Mouse (Mus musculus): Measurements from ENCODE around the gene Fam189a2.
A peak's percentile ranks its signal among the peaks of the same experiment; 100 is the strongest.

Gene Fam189a2

GRCm38 (mm10) chr19:23971391-23971790, 59.4 kb downstream of the Fam189a2 start:
- no peak for DNase-seq (ENCODE audit: low read depth, low spot score)
- no peaks in the 10 kb centered on the region for H3K36me3 ChIP-seq (ENCODE audit: control insufficient read depth, insufficient read depth, low read length, poor library complexity, severe bottlenecking)

GRCm38 (mm10) chr19:23970374-23970773, 60.4 kb downstream of the Fam189a2 start:
- Histone ChIP-seq H3K36me3 (ENCODE audit: control insufficient read depth, insufficient read depth, low read length, poor library complexity, severe bottlenecking) (no peaks in the 10 kb centered on the region), H3K27me3 (ENCODE audit: control insufficient read depth, insufficient read depth, low read length, poor library complexity, severe bottlenecking) (no peaks in the 10 kb centered on the region)
- no peak for DNase-seq (ENCODE audit: low read depth, low spot score)

More at GRCm38 (mm10) chr19:23971391-23971790, 59.4 kb downstream of the Fam189a2 start:
- H3K27me3 ChIP-seq (ENCODE audit: control insufficient read depth, insufficient read depth, low read length, poor library complexity, severe bottlenecking) = no peaks in the 10 kb centered on the region

- Histone ChIP-seq H3K36me3 (ENCODE audit: control insufficient read depth, insufficient read depth, low read length, poor library complexity, severe bottlenecking) (no peaks in the 10 kb centered on the region), H3K27me3 (ENCODE audit: control insufficient read depth, insufficient read depth, low read length, poor library complexity, severe bottlenecking) (no peaks in the 10 kb centered on the region)
- DNase-seq (ENCODE audit: low read depth, low spot score) = no peak
Observed at GRCm38 (mm10) chr19:23968862-23969225, 62.0 kb downstream of the Fam189a2 start.

GRCm38 (mm10) chr19:23968125-23968861, 62.5 kb downstream of the Fam189a2 start:
- no peak for DNase-seq (ENCODE audit: low read depth, low spot score)
- no peaks in the 10 kb centered on the region for H3K27me3 ChIP-seq (ENCODE audit: control insufficient read depth, insufficient read depth, low read length, poor library complexity, severe bottlenecking)

GRCm38 (mm10) chr19:23967156-23967555, 63.7 kb downstream of the Fam189a2 start:
- no peaks in the 10 kb centered on the region for H3K27me3 ChIP-seq (ENCODE audit: control insufficient read depth, insufficient read depth, low read length, poor library complexity, severe bottlenecking)
- no peaks in the 10 kb centered on the region for H3K36me3 ChIP-seq (ENCODE audit: control insufficient read depth, insufficient read depth, low read length, poor library complexity, severe bottlenecking)
- no peak for DNase-seq (ENCODE audit: low read depth, low spot score)

More at GRCm38 (mm10) chr19:23968125-23968861, 62.5 kb downstream of the Fam189a2 start:
- no peaks in the 10 kb centered on the region for H3K36me3 ChIP-seq (ENCODE audit: control insufficient read depth, insufficient read depth, low read length, poor library complexity, severe bottlenecking)

- no peak for DNase-seq (ENCODE audit: low read depth, low spot score)
- Histone ChIP-seq H3K36me3 (ENCODE audit: control insufficient read depth, insufficient read depth, low read length, poor library complexity, severe bottlenecking) (no peaks in the 10 kb centered on the region), H3K27me3 (ENCODE audit: control insufficient read depth, insufficient read depth, low read length, poor library complexity, severe bottlenecking) (no peaks in the 10 kb centered on the region)
Observed at GRCm38 (mm10) chr19:23966376-23966775, 64.4 kb downstream of the Fam189a2 start.

GRCm38 (mm10) chr19:23964401-23964910, 66.4 kb downstream of the Fam189a2 start:
- H3K36me3 ChIP-seq (ENCODE audit: control insufficient read depth, insufficient read depth, low read length, poor library complexity, severe bottlenecking) = no peaks in the 10 kb centered on the region
- H3K27me3 ChIP-seq (ENCODE audit: control insufficient read depth, insufficient read depth, low read length, poor library complexity, severe bottlenecking) = no peaks in the 10 kb centered on the region
- DNase-seq (ENCODE audit: low read depth, low spot score) = no peak

- DNase-seq (ENCODE audit: low read depth, low spot score) = peak; percentile 45
- Histone ChIP-seq H3K36me3 (ENCODE audit: control insufficient read depth, insufficient read depth, low read length, poor library complexity, severe bottlenecking) (no peaks in the 10 kb centered on the region), H3K27me3 (ENCODE audit: control insufficient read depth, insufficient read depth, low read length, poor library complexity, severe bottlenecking) (no peaks in the 10 kb centered on the region)
Observed at GRCm38 (mm10) chr19:23961516-23961915, 69.3 kb downstream of the Fam189a2 start.

GRCm38 (mm10) chr19:23960831-23961447, 69.9 kb downstream of the Fam189a2 start:
- no peak for DNase-seq (ENCODE audit: low read depth, low spot score)
- H3K27me3 ChIP-seq (ENCODE audit: control insufficient read depth, insufficient read depth, low read length, poor library complexity, severe bottlenecking) = no peaks in the 10 kb centered on the region
- H3K36me3 ChIP-seq (ENCODE audit: control insufficient read depth, insufficient read depth, low read length, poor library complexity, severe bottlenecking) = no peaks in the 10 kb centered on the region

GRCm38 (mm10) chr19:23960275-23960674, 70.5 kb downstream of the Fam189a2 start:
- Histone ChIP-seq H3K36me3 (ENCODE audit: control insufficient read depth, insufficient read depth, low read length, poor library complexity, severe bottlenecking) (no peaks in the 10 kb centered on the region), H3K27me3 (ENCODE audit: control insufficient read depth, insufficient read depth, low read length, poor library complexity, severe bottlenecking) (no peaks in the 10 kb centered on the region)
- DNase-seq (ENCODE audit: low read depth, low spot score) = no peak

GRCm38 (mm10) chr19:23959870-23960269, 70.9 kb downstream of the Fam189a2 start:
- no peaks in the 10 kb centered on the region for H3K36me3 ChIP-seq (ENCODE audit: control insufficient read depth, insufficient read depth, low read length, poor library complexity, severe bottlenecking)
- H3K27me3 ChIP-seq (ENCODE audit: control insufficient read depth, insufficient read depth, low read length, poor library complexity, severe bottlenecking) = no peaks in the 10 kb centered on the region
- DNase-seq (ENCODE audit: low read depth, low spot score) = no peak

GRCm38 (mm10) chr19:23958925-23959324, 71.9 kb downstream of the Fam189a2 start:
- DNase-seq (ENCODE audit: low read depth, low spot score) = no peak
- no peaks in the 10 kb centered on the region for H3K36me3 ChIP-seq (ENCODE audit: control insufficient read depth, insufficient read depth, low read length, poor library complexity, severe bottlenecking)

GRCm38 (mm10) chr19:23957563-23957962, 73.3 kb downstream of the Fam189a2 start:
- Histone ChIP-seq H3K36me3 (ENCODE audit: control insufficient read depth, insufficient read depth, low read length, poor library complexity, severe bottlenecking) (no peaks in the 10 kb centered on the region), H3K27me3 (ENCODE audit: control insufficient read depth, insufficient read depth, low read length, poor library complexity, severe bottlenecking) (no peaks in the 10 kb centered on the region)
- no peak for DNase-seq (ENCODE audit: low read depth, low spot score)

More at GRCm38 (mm10) chr19:23958925-23959324, 71.9 kb downstream of the Fam189a2 start:
- no peaks in the 10 kb centered on the region for H3K27me3 ChIP-seq (ENCODE audit: control insufficient read depth, insufficient read depth, low read length, poor library complexity, severe bottlenecking)

- no peak for DNase-seq (ENCODE audit: low read depth, low spot score)
- no peaks in the 10 kb centered on the region for H3K27me3 ChIP-seq (ENCODE audit: control insufficient read depth, insufficient read depth, low read length, poor library complexity, severe bottlenecking)
- no peaks in the 10 kb centered on the region for H3K36me3 ChIP-seq (ENCODE audit: control insufficient read depth, insufficient read depth, low read length, poor library complexity, severe bottlenecking)
Observed at GRCm38 (mm10) chr19:23956299-23956975, 74.4 kb downstream of the Fam189a2 start.

- DNase-seq (ENCODE audit: low read depth, low spot score) = no peak
- no peaks in the 10 kb centered on the region for H3K27me3 ChIP-seq (ENCODE audit: control insufficient read depth, insufficient read depth, low read length, poor library complexity, severe bottlenecking)
- H3K36me3 ChIP-seq (ENCODE audit: control insufficient read depth, insufficient read depth, low read length, poor library complexity, severe bottlenecking) = no peaks in the 10 kb centered on the region
Observed at GRCm38 (mm10) chr19:23955461-23955860, 75.4 kb downstream of the Fam189a2 start.
